In genomic region chr13:64443263-64443894, GRCm38 (mm10) we compare ENCODE assay signal across 10 mouse cellular contexts. TPM values are rescaled to one million over a fixed set of nuclear protein-coding genes. Genes with fewer than 3 reads are reported as not detected.
DNase-seq lines count a peak whose midpoint lies in the region; ATAC-seq and TF ChIP-seq lines count a peak whose summit lies in the region.
"Had no signal": no experiment of that assay in that cellular context is flagged by ENCODE, and none has a peak within 500 bp of the region (broad histone marks: within the 10 kb centered on the region; RNA-seq: fewer than 3 reads in every experiment).

No protein-coding gene starts in this region.

- TF ChIP-seq CTCF in layer of hippocampus, adult 2 months (conservative IDR thresholded peaks at IDR 0.05), result peak; percentile 79

- H3K9me3 ChIP-seq in hindbrain, embryonic 11.5 days (ENCODE audit: control insufficient read depth, low read length), result no peaks in the 10 kb centered on the region
- no peaks in the 10 kb centered on the region for H3K9me3 ChIP-seq in stomach, embryonic 15.5 days
- H3K9me3 ChIP-seq: limb, embryonic 12.5 days had no signal

- no peaks in the 10 kb centered on the region for H3K36me3 ChIP-seq in hindbrain, embryonic 11.5 days (ENCODE audit: control insufficient read depth, insufficient read depth, low read length)
- H3K36me3 ChIP-seq in stomach, embryonic 15.5 days, result no peaks in the 10 kb centered on the region

- no peak overlapping the region for H3K27ac ChIP-seq in hindbrain, embryonic 11.5 days (ENCODE audit: low read depth, low read length)
- H3K27ac ChIP-seq in layer of hippocampus, adult 2 months, result no peak overlapping the region
- no peak overlapping the region for H3K27ac ChIP-seq in stomach, embryonic 15.5 days
- H3K27ac ChIP-seq: limb, embryonic 12.5 days had no signal

- H3K4me3 ChIP-seq in hindbrain, embryonic 11.5 days (ENCODE audit: low read depth, low read length), result no peak overlapping the region
- H3K4me3 ChIP-seq in layer of hippocampus, adult 2 months, result no peak overlapping the region
- H3K4me3 ChIP-seq in stomach, embryonic 15.5 days (replicated peaks), result no peak overlapping the region
- H3K4me3 ChIP-seq: limb, embryonic 12.5 days had no signal

- H3K9ac ChIP-seq in hindbrain, embryonic 11.5 days (ENCODE audit: low read depth, low read length), result no peak overlapping the region
- H3K9ac ChIP-seq in stomach, embryonic 15.5 days, result no peak overlapping the region
- H3K9ac ChIP-seq: limb, embryonic 12.5 days had no signal

- 56% methylated on average over 4 of the region's 4 CpGs for WGBS in hindbrain, embryonic 11.5 days
- WGBS in stomach, embryonic 15.5 days, result 61% methylated on average over 4 of the region's 4 CpGs

- no peak overlapping the region for H3K4me2 ChIP-seq in hindbrain, embryonic 11.5 days (replicated peaks; ENCODE audit: low read depth, low read length)
- no peak overlapping the region for H3K4me2 ChIP-seq in stomach, embryonic 15.5 days
- H3K4me2 ChIP-seq: limb, embryonic 12.5 days had no signal

- peak; percentile 37 to 51 for DNase-seq in urinary bladder, postnatal 36 days (ENCODE audit: low spot score in 2 of 2)
- DNase-seq in urinary bladder, adult 2 months (ENCODE audit: low spot score), result no peak
- peak; percentile 83 to 89 for DNase-seq in cerebellum, postnatal 14 days
- peak; percentile 71 for DNase-seq in hindbrain, embryonic 11.5 days (ENCODE audit: low spot score)
- peak; percentile 58 to 65 for DNase-seq in layer of hippocampus, adult 2 months (ENCODE audit: low spot score in 2 of 2)

- H3K27me3 ChIP-seq in hindbrain, embryonic 11.5 days (ENCODE audit: control insufficient read depth, insufficient read depth, low read length), result no peaks in the 10 kb centered on the region
- H3K27me3 ChIP-seq in stomach, embryonic 15.5 days (replicated peaks), result no peaks in the 10 kb centered on the region
- H3K27me3 ChIP-seq: limb, embryonic 12.5 days had no signal

- H3K4me1 ChIP-seq in hindbrain, embryonic 11.5 days (replicated peaks; ENCODE audit: control insufficient read depth, insufficient read depth, low read length), result no peaks in the 10 kb centered on the region; the same call in 1 of the 2 replicates
- no peaks in the 10 kb centered on the region for H3K4me1 ChIP-seq in stomach, embryonic 15.5 days
- H3K4me1 ChIP-seq: limb, embryonic 12.5 days had no signal

- peak; percentile 58; the same call in 1 of the 2 replicates for ATAC-seq in hindbrain, embryonic 11.5 days (ENCODE audit: low FRiP score)
- peak; percentile 30; the same call in 1 of the 2 replicates for ATAC-seq in megakaryocyte progenitor cell, adult 5-6 weeks (replicated peaks; ENCODE audit: poor library complexity)
- peak; percentile 44; the same call in 1 of the 2 replicates for ATAC-seq in stomach, embryonic 15.5 days (ENCODE audit: insufficient read depth, low FRiP score, low read depth)
- no peak for ATAC-seq in megakaryocyte-erythroid progenitor cell, adult 5-6 weeks (replicated peaks; ENCODE audit: low FRiP score, low TSS enrichment, poor library complexity, severe bottlenecking)

RNA-seq across cellular contexts. Expression of gene Cdk20, which starts 11.3 kb away (rescaled TPM):
- 8.2 and 8.6 TPM in 2 replicates for polyA plus RNA-seq in urinary bladder, adult 2 months (2012; rRNA removed)
- polyA plus RNA-seq in hindbrain, embryonic 11.5 days (2014; fragmentation: Nextera tagmentation; extraction: Ambion mirVana), result 7.3 and 7.4 TPM in 2 replicates
- total RNA-seq in layer of hippocampus, adult 2 months (2021), result 10 to 100 TPM; 10.4 to 12.0 TPM
- 0.44 and 3.3 TPM in 2 replicates for total RNA-seq in megakaryocyte progenitor cell, adult 5-6 weeks (2015)
- 1.7 and 2.7 TPM in 2 replicates for total RNA-seq in megakaryocyte progenitor cell, adult 5-6 weeks (2017)
- 9.0 and 10.2 TPM in 2 replicates for polyA plus RNA-seq in stomach, embryonic 15.5 days (2015; fragmentation: Nextera tagmentation; extraction: Ambion mirVana)
- 3.7 and 4.4 TPM in 2 replicates for total RNA-seq in megakaryocyte-erythroid progenitor cell, adult 5-6 weeks (2014; fragmentation: Nextera tagmentation)
- 2.9 and 6.8 TPM in 2 replicates for total RNA-seq in megakaryocyte-erythroid progenitor cell, adult 5-6 weeks (2017)

RNA-seq across cellular contexts. Expression of gene Fam240b, which starts 54.2 kb away (rescaled TPM):
- polyA plus RNA-seq in urinary bladder, adult 2 months (2012; rRNA removed), result not detected in 2 replicates
- polyA plus RNA-seq in hindbrain, embryonic 11.5 days (2014; fragmentation: Nextera tagmentation; extraction: Ambion mirVana), result not detected in 2 replicates
- not detected for total RNA-seq in layer of hippocampus, adult 2 months (2021)
- total RNA-seq in megakaryocyte progenitor cell, adult 5-6 weeks (2015), result not detected in 2 replicates
- not detected in 2 replicates for total RNA-seq in megakaryocyte progenitor cell, adult 5-6 weeks (2017)
- not detected in 2 replicates for polyA plus RNA-seq in stomach, embryonic 15.5 days (2015; fragmentation: Nextera tagmentation; extraction: Ambion mirVana)
- not detected in 2 replicates for total RNA-seq in megakaryocyte-erythroid progenitor cell, adult 5-6 weeks (2014; fragmentation: Nextera tagmentation)
- not detected in 2 replicates for total RNA-seq in megakaryocyte-erythroid progenitor cell, adult 5-6 weeks (2017)
- polyA plus RNA-seq: limb, embryonic 12.5 days; stomach, embryonic 14.5 days had no signal
